Mouse (Mus musculus): ENCODE measurements at regions not wholly inside any gene's neighbourhood (a gene's known extent, or its start where the extent isn't known, plus 50 kb on each side); places are given as distances from the start of the nearest gene placed in this dataset.

- TF ChIP-seq CTCF (IDR thresholded peaks at IDR 0.05; ENCODE audit: borderline replicate concordance, extremely low read depth, insufficient read depth, insufficient read length) (no peak), POLR2A (IDR thresholded peaks at IDR 0.05; ENCODE audit: borderline replicate concordance, extremely low read depth, insufficient read depth, insufficient read length, poor library complexity, severe bottlenecking) (no peak)
Measured at GRCm38 (mm10) chr6:4849747-4850146, 53.0 kb upstream of the Ppp1r9a start.

Data from brain, embryonic 14.5 days (tissue).